Mouse (Mus musculus) cerebellum, adult (tissue): Measurements from ENCODE around the gene Bivm.

ENCODE experiments used
- ATAC-seq: cut with Nextera tagmentation; 2 replicates; pipeline ENCODE4 v1.9.2; 2017; ENCODE audit warnings: mild to moderate bottlenecking, moderate library complexity, mixed read lengths; ENCODE audit not compliant: insufficient number of reproducible peaks, low FRiP score, low TSS enrichment

Bivm gene

GRCm38 (mm10) chr1:44172656-44173055 lies 53.9 kb downstream of the Bivm start:
- no peak for ATAC-seq

- no peak for ATAC-seq
Observed at GRCm38 (mm10) chr1:44173903-44174302, 55.1 kb downstream of the Bivm start.

GRCm38 (mm10) chr1:44178086-44178485 lies 59.3 kb downstream of the Bivm start:
- no peak for ATAC-seq

- no peak for ATAC-seq
Observed at GRCm38 (mm10) chr1:44186396-44186795, 67.6 kb downstream of the Bivm start.
